ENCODE assay signal across 41 mouse cellular contexts in genomic region chr9:106501846-106502245, GRCm38 (mm10). TPM values are rescaled to one million over a fixed set of nuclear protein-coding genes. Genes with fewer than 3 reads are reported as not detected.
"Had no signal": no experiment of that assay in that cellular context is flagged by ENCODE, and none has a peak within 500 bp of the region (broad histone marks: within the 10 kb centered on the region; RNA-seq: fewer than 3 reads in every experiment).

No protein-coding gene starts in this region.

- H3K36me3 ChIP-seq: heart, embryonic 13.5 days; heart, embryonic 15.5 days; hindbrain, embryonic 12.5 days; intestine, embryonic 15.5 days; limb, embryonic 10.5 days; limb, embryonic 12.5 days; liver, embryonic 13.5 days had no signal

- H3K4me3 ChIP-seq: heart, embryonic 13.5 days; heart, embryonic 15.5 days; hindbrain, embryonic 12.5 days; intestine, embryonic 15.5 days; limb, embryonic 10.5 days; limb, embryonic 12.5 days; liver, embryonic 13.5 days had no signal

- ATAC-seq: hindbrain, embryonic 16.5 days; inflammation-experienced regulatory T-cells, adult 6 months; intestine, embryonic 15.5 days; intestine, postnatal 0 days had no signal

- H3K9me3 ChIP-seq: heart, embryonic 13.5 days; heart, embryonic 15.5 days; hindbrain, embryonic 12.5 days; intestine, embryonic 15.5 days; limb, embryonic 10.5 days; limb, embryonic 12.5 days; liver, embryonic 13.5 days had no signal

- H3K27ac ChIP-seq: heart, embryonic 13.5 days; heart, embryonic 15.5 days; hindbrain, embryonic 12.5 days; hindbrain, embryonic 14.5 days; intestine, embryonic 15.5 days; kidney, postnatal 0 days; limb, embryonic 10.5 days; limb, embryonic 12.5 days; liver, embryonic 13.5 days had no signal

- H3K9ac ChIP-seq: heart, embryonic 13.5 days; heart, embryonic 15.5 days; hindbrain, embryonic 12.5 days; hindbrain, embryonic 14.5 days; intestine, embryonic 15.5 days; limb, embryonic 12.5 days; liver, embryonic 13.5 days had no signal

- H3K4me1 ChIP-seq: heart, embryonic 13.5 days; heart, embryonic 15.5 days; hindbrain, embryonic 12.5 days; intestine, embryonic 15.5 days; limb, embryonic 10.5 days; limb, embryonic 12.5 days; liver, embryonic 13.5 days had no signal

- H3K27me3 ChIP-seq: heart, embryonic 15.5 days; hindbrain, embryonic 12.5 days; intestine, embryonic 15.5 days; limb, embryonic 12.5 days; liver, embryonic 13.5 days had no signal

- DNase-seq: gastrocnemius, postnatal 14 days; gastrocnemius, postnatal 36 days; heart, adult 18-20 months; heart, postnatal 14 days; heart, postnatal 36 days; kidney, adult 18-20 months; kidney, adult 8-10 months; kidney, postnatal 14 days; kidney, postnatal 36 days; layer of hippocampus, adult 9-11 months; layer of hippocampus, postnatal 36 days; liver; liver, embryonic 13.5 days had no signal

RNA-seq across cellular contexts. Expression of gene Iqcf1, which starts 2.1 kb away (rescaled TPM):
- total RNA-seq: gastrocnemius, adult 18-20 months; gastrocnemius, adult 8-10 months; gastrocnemius, postnatal 14 days; gastrocnemius, postnatal 36 days; heart, adult 18-20 months; heart, adult 8-10 months; heart, postnatal 14 days; heart, postnatal 36 days; hematopoietic stem cell, adult 5-6 weeks; layer of hippocampus, adult 18-20 months; layer of hippocampus, adult 8-10 months; layer of hippocampus, postnatal 14 days; layer of hippocampus, postnatal 36 days; left cerebral cortex, adult 18-20 months; left cerebral cortex, adult 8-10 months; left cerebral cortex, postnatal 14 days; left cerebral cortex, postnatal 36 days had no signal
- polyA plus RNA-seq: heart, embryonic 11.5 days; heart, embryonic 13.5 days; heart, embryonic 15.5 days; heart, postnatal 0 days; hindbrain, embryonic 12.5 days; hindbrain, embryonic 14.5 days; hindbrain, embryonic 16.5 days; inflammation-experienced regulatory T-cells, adult 6 months; intestine, embryonic 15.5 days; intestine, postnatal 0 days; kidney, embryonic 14.5 days; kidney, postnatal 0 days; large intestine, adult 2 months; limb, embryonic 10.5 days; limb, embryonic 12.5 days; limb, embryonic 14.5 days; liver, embryonic 11.5 days; liver, embryonic 13.5 days had no signal

RNA-seq across cellular contexts. Expression of gene Iqcf5, which starts 12.5 kb away (rescaled TPM):
- total RNA-seq: gastrocnemius, adult 18-20 months; gastrocnemius, adult 8-10 months; gastrocnemius, postnatal 14 days; gastrocnemius, postnatal 36 days; heart, adult 18-20 months; heart, adult 8-10 months; heart, postnatal 14 days; heart, postnatal 36 days; hematopoietic stem cell, adult 5-6 weeks; layer of hippocampus, adult 18-20 months; layer of hippocampus, adult 8-10 months; layer of hippocampus, postnatal 36 days; left cerebral cortex, adult 18-20 months had no signal
- polyA plus RNA-seq: heart, embryonic 11.5 days; heart, embryonic 13.5 days; heart, embryonic 15.5 days; heart, postnatal 0 days; hindbrain, embryonic 12.5 days; hindbrain, embryonic 14.5 days; hindbrain, embryonic 16.5 days; inflammation-experienced regulatory T-cells, adult 6 months; intestine, embryonic 15.5 days; intestine, postnatal 0 days; kidney, embryonic 14.5 days; kidney, postnatal 0 days; large intestine, adult 2 months; limb, embryonic 10.5 days; limb, embryonic 12.5 days; limb, embryonic 14.5 days; liver, embryonic 11.5 days; liver, embryonic 13.5 days had no signal

RNA-seq across cellular contexts. Expression of gene Gpr62, which starts 36.1 kb away (rescaled TPM):
- total RNA-seq: heart, adult 18-20 months; heart, postnatal 36 days; hematopoietic stem cell, adult 5-6 weeks had no signal
- polyA plus RNA-seq: inflammation-experienced regulatory T-cells, adult 6 months; liver, embryonic 13.5 days had no signal
